Mouse (Mus musculus): Measurements from ENCODE around the gene Stxbp1.
A peak's percentile ranks its signal among the peaks of the same experiment; 100 is the strongest.

DNA sequence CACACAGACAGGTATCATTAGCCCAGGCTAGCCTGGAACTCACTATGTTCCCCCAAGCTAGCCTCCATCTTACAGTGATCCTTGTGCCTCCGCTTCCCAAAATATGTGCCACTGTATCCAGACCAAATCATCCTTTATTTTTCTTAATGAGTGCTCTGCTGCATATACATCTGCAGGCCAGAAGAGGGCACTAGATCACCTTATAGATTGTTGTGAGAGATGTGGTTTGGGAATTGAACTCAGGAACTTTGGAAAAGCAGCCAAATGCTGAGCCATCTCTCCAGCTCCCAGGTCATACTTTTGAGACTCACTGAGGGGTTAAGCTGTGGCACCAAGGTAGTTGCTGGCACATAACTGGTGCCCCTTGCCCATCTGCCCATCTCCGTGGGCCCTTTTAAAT lies 17.7 kb upstream of the Stxbp1 start:
- TF ChIP-seq POLR2A (IDR thresholded peaks at IDR 0.05; ENCODE audit: borderline replicate concordance, insufficient read depth, low read length) (no peak), CTCF (IDR thresholded peaks at IDR 0.05; ENCODE audit: borderline replicate concordance, insufficient read depth, low read depth, low read length) (peak; percentile 38; the same call in 1 of the 2 replicates)

Data from cerebellum, adult 2 months (tissue).